Mouse (Mus musculus) heart, adult 2 months (tissue): ENCODE measurements at regions not wholly inside any gene's neighbourhood (a gene's known extent, or its start where the extent isn't known, plus 50 kb on each side); places are given as distances from the start of the nearest gene placed in this dataset.
A peak's percentile ranks its signal among the peaks of the same experiment; 100 is the strongest.
"Not testable (repeated sequence)": the region's sequence is repeated elsewhere in the genome, so short reads cannot be mapped to it uniquely, and the experiment has no call there.

Source experiments
- DNase-seq, 2 experiments: peaks; one replicate each; pipeline ENCODE4 v3.0.0; 2021
- H3K27ac ChIP-seq: fragments of 200-600 bp; 2 replicates; pipeline ENCODE4 v1.8.1; 2022
- H3K27me3 ChIP-seq: fragments of 200-500 bp; 2 replicates; pipeline ENCODE4 v1.6.1; 2012; ENCODE audit warnings: mild to moderate bottlenecking, low read length, inconsistent platforms, mixed read lengths; ENCODE audit not compliant: control insufficient read depth, insufficient read depth
- H3K36me3 ChIP-seq: fragments of 200-500 bp; 2 replicates; pipeline ENCODE4 v1.6.1; 2012; ENCODE audit warnings: low read length, inconsistent platforms; ENCODE audit not compliant: control insufficient read depth, insufficient read depth
- H3K4me1 ChIP-seq: fragments of 200-500 bp; 2 replicates; pipeline ENCODE4 v1.6.1; 2011; ENCODE audit warnings: low read length; ENCODE audit not compliant: control insufficient read depth, insufficient read depth
- H3K4me3 ChIP-seq: fragments of 200-600 bp; 2 replicates; pipeline ENCODE4 v1.8.1; 2022
- H3K79me2 ChIP-seq: fragments of 200-500 bp; replicated peaks from 2 replicates; pipeline ENCODE4 v1.6.1; 2012; ENCODE audit warnings: mild to moderate bottlenecking, inconsistent platforms, low read length, moderate library complexity, mixed read lengths; ENCODE audit not compliant: control insufficient read depth, insufficient read depth
- H3K9ac ChIP-seq: fragments of 200-500 bp; 2 replicates; pipeline ENCODE4 v1.6.1; 2012; ENCODE audit warnings: low read depth, mild to moderate bottlenecking, control low read depth, inconsistent platforms, low read length, mixed read lengths
- CTCF ChIP-seq: fragments of 200-600 bp; IDR thresholded peaks from 2 replicates; pipeline ENCODE4 v1.8.1; 2022; ENCODE audit warnings: antibody characterized with exemption, mild to moderate bottlenecking, moderate library complexity
- EP300 ChIP-seq: fragments of 200-500 bp; IDR thresholded peaks from 2 replicates; pipeline ENCODE4 v1.6.1; 2011; ENCODE audit warnings: low read depth, low read length, control low read depth; ENCODE audit not compliant: insufficient read depth
- POLR2A ChIP-seq: fragments of 200-500 bp; IDR thresholded peaks from 2 replicates; pipeline ENCODE4 v1.6.1; 2011; ENCODE audit warnings: mild to moderate bottlenecking, low read depth, low read length, control low read depth; ENCODE audit not compliant: insufficient read depth
- WGBS: fragments of 180-500 bp; shearing (Covaris S2); methylation state at CpG from one replicate; pipeline ENCODE4 v1.1.7; 2018; 5-methylcytosine and 5-hydroxymethylcytosine counted together
- intact Hi-C: fragments of 180-260 bp; cut with DNase I; formaldehyde crosslinking; loops from one replicate; pipeline ENCODE4 v1.15.1; 2025

DNA sequence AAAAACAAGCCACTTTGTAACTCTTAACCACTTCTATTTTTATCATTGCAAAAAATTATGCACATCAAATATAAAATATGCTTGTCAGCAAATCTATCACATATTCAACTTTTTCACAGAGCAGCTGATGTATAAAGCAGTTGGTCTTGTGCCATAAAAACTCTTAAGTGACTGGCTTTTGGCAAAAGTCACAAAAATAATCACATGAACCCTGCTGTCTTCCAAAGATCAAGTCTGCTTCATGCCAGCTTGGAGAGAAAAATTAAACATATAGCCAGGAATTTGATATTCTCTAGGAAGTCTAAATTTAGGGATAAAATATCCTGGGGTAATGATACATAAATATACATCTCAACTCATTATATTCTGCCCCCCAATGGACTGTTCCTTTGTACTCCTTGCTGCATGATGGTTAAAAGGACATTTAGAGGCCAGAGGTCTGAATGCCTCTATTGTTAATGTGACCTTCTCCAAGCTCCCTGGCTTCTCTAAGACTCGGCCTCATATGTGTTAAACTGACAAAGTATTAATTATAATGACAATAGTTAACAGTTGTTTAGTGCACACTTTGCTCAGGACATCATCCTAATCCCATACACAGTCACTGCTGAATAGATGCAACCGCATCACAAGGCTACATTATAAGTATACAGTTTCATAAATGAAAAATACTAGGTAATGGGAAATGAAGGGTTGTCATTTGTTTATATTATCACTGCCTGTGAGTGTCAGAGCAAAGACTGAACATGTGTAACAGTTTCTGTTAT, 422.9 kb upstream of the Hs3st1 start:
- Histone ChIP-seq H3K27ac (no peak overlapping the region), H3K9ac (no peak overlapping the region), H3K79me2 (no peaks in the 10 kb centered on the region), H3K27me3 (no peaks in the 10 kb centered on the region), H3K36me3 (no peaks in the 10 kb centered on the region), H3K4me3 (no peak overlapping the region), H3K4me1 (no peaks in the 10 kb centered on the region)
- TF ChIP-seq CTCF (no peak), EP300 (no peak), POLR2A (no peak)
- intact Hi-C loops, result no loop called here
- 63% methylated on average over 2 of the region's 2 CpGs for WGBS
- DNase-seq, result no peak

DNA sequence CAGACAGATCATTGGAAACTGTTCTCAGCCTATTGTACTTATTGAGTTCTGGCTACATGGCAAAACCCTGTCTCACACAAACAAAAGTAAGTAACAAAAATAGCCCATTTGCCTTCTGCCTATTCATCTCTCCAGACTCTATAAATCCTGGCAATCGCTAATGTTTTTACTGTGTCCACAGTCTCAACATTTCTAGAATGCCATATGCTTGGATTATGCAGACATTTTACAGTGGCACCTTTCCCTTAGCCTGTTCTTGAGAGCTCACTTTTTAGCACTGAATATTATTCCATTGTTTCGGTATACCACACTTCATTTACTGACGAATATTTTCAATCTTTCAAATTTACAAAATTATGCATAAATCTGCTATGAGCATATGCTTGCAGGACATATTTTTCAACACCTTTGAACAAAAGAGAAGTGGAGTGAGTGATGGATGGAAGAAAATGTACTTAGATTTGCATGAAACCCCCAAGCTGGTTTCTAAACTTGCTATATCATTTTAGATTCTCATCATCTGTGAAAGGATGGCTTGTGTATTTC, 381.5 kb upstream of the Hs3st1 start:
- no peak for DNase-seq
- Histone ChIP-seq H3K9ac (no peak overlapping the region), H3K27ac (no peak overlapping the region), H3K36me3 (no peaks in the 10 kb centered on the region), H3K4me3 (no peak overlapping the region), H3K79me2 (no peaks in the 10 kb centered on the region), H3K4me1 (no peaks in the 10 kb centered on the region), H3K27me3 (no peaks in the 10 kb centered on the region)
- 75% methylated on average over 3 of the region's 3 CpGs for WGBS
- TF ChIP-seq CTCF (no peak), EP300 (no peak), POLR2A (no peak)
- intact Hi-C loops, result no loop called here

DNA sequence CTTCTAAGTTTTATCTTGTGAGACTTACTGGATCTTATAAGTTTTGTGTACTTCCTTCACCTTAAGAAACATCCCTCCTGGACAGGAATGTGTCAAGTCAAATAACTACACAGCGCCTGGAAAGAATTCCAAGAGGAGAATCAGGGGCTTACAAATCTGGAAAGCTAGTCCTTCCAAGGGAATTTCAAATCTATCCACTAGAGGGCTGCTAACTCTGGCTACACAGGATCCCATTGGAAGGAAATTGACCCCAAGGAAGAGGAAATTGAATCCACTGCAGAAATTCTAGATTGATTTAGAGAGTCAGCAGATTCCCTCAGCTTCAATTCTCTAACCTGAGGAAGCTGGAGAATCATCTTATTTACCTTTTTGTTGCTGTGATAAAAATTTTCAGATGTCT, 369.1 kb upstream of the Hs3st1 start:
- intact Hi-C loops, result no loop called here
- Histone ChIP-seq H3K79me2 (no peaks in the 10 kb centered on the region), H3K36me3 (no peaks in the 10 kb centered on the region), H3K27me3 (no peaks in the 10 kb centered on the region), H3K27ac (no peak overlapping the region), H3K9ac (no peak overlapping the region), H3K4me1 (no peaks in the 10 kb centered on the region), H3K4me3 (no peak overlapping the region)
- DNase-seq, result no peak
- TF ChIP-seq POLR2A (no peak), CTCF (peak; percentile 30; the same call in 1 of the 2 replicates)
- 59% methylated on average over 1 of the region's 1 CpGs for WGBS

DNA sequence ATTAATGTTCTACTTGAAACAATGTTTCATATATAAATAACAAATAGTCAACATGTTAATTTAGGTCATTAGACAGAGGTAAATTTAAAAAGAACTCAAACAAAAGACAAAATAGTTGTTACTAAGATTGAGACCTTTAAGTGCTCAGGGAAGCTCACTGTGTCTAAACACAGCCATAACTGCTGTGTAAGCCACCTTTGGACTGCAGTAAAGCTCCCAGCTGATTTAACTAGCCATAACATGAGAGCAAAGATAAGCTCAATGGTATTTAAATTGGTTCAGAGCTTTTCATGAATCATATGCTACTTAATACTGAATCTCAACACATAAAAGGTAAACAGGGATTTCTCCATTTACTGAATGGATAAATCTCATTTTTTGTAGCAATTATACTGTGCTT, 361.6 kb upstream of the Hs3st1 start:
- Histone ChIP-seq H3K36me3 (no peaks in the 10 kb centered on the region), H3K9ac (no peak overlapping the region), H3K4me1 (no peaks in the 10 kb centered on the region), H3K27me3 (no peaks in the 10 kb centered on the region), H3K79me2 (no peaks in the 10 kb centered on the region), H3K27ac (no peak overlapping the region), H3K4me3 (no peak overlapping the region)
- no peak for DNase-seq
- intact Hi-C loops, result no loop called here
- TF ChIP-seq POLR2A (no peak), CTCF (no peak), EP300 (no peak)

DNA sequence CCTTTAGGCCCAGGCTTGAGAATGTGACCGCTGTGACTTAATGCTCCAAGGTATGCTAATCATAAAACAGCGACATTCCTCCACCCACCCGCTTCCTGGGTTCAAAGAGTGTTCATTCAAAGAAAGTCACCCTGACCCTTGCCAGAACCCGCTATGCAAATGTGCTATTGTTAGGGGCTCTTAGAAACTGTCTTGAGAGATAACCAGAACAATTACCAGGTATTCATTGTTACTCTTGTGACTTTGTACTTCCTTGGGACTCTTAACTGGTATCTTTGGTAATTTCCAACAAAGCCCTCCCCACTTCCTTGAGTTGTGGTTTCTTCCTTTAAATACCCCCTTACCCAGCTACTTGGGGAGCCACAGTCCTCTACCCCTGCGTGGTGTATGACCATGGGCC, 334.3 kb upstream of the Hs3st1 start:
- H3K36me3 ChIP-seq, H3K9ac ChIP-seq, H3K4me1 ChIP-seq, H3K27me3 ChIP-seq, H3K79me2 ChIP-seq, intact Hi-C loops, H3K27ac ChIP-seq, H3K4me3 ChIP-seq, DNase-seq: not testable (repeated sequence)
- 70% methylated on average over 5 of the region's 5 CpGs for WGBS

DNA sequence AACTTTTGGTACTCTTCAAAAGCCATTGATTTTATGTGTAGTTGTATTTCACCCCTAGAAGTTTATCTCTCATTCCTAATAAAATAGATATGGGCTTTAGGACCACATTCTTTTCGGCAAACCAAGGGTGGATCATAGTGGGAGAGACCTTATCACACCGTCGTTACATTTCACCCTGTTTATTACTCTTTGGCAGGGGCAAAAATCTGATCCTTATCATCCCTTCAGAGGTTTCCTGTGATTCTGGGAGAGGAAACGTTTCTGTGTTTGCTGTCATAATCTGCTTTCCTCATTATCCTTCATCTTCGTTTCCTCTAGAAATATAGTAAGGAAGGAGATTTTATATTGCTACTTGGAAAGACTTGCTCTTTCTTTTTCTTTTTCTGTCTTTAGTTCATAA, 290.0 kb upstream of the Hs3st1 start:
- 20% methylated on average over 5 of the region's 5 CpGs for WGBS
- H3K27me3 ChIP-seq, result no peaks in the 10 kb centered on the region
- no peak for DNase-seq
- TF ChIP-seq CTCF (no peak), POLR2A (no peak), EP300 (no peak)
- no peaks in the 10 kb centered on the region for H3K36me3 ChIP-seq
- no peak overlapping the region for H3K27ac ChIP-seq
- H3K4me3 ChIP-seq, result no peak overlapping the region
- intact Hi-C loops, result loop anchor here (10.0 kb wide), 1 partner anchor 210 kb away; no protein-coding TSS in a partner anchor
- H3K79me2 ChIP-seq, result no peaks in the 10 kb centered on the region
- H3K4me1 ChIP-seq, result no peaks in the 10 kb centered on the region; the same call in none of the 2 replicates
- H3K9ac ChIP-seq, result no peak overlapping the region
